Mouse (Mus musculus) hindbrain, embryonic 15.5 days (tissue): ENCODE results near the gene Tubg2. TPM values are rescaled to one million over a fixed set of nuclear protein-coding genes. Genes with fewer than 3 reads are reported as not detected.
"Not testable (repeated sequence)": the region's sequence is repeated elsewhere in the genome, so short reads cannot be mapped to it uniquely, and the experiment has no call there.

Experiments
- ATAC-seq: fragments of 200-750 bp; cut with Nextera tagmentation; 2 replicates; pipeline ENCODE4 v1.8.0; 2017; ENCODE audit warnings: low read depth, moderate number of reproducible peaks, moderate TSS enrichment; ENCODE audit not compliant: low FRiP score
- H3K27ac ChIP-seq: fragments of 300-500 bp; sonication (generic); replicated peaks from 2 replicates; pipeline ENCODE4 v1.5.1; 2015; ENCODE audit warnings: mild to moderate bottlenecking, inconsistent platforms
- H3K27me3 ChIP-seq: fragments of 300-500 bp; sonication (generic); 2 replicates; pipeline ENCODE4 v1.6.1; 2015; ENCODE audit warnings: control low read depth, inconsistent platforms
- H3K36me3 ChIP-seq: fragments of 300-500 bp; sonication (generic); 2 replicates; pipeline ENCODE4 v1.6.1; 2015; ENCODE audit warnings: control low read depth, inconsistent platforms
- H3K4me1 ChIP-seq: fragments of 300-500 bp; sonication (generic); replicated peaks from 2 replicates; pipeline ENCODE4 v1.6.1; 2015; ENCODE audit warnings: control low read depth, inconsistent platforms
- H3K4me2 ChIP-seq: fragments of 300-500 bp; sonication (generic); 2 replicates; pipeline ENCODE4 v1.6.1; 2015; ENCODE audit warnings: moderate library complexity, mild to moderate bottlenecking, inconsistent platforms
- H3K4me3 ChIP-seq: fragments of 300-500 bp; sonication (generic); 2 replicates; pipeline ENCODE4 v1.5.1; 2015; ENCODE audit warnings: mild to moderate bottlenecking, inconsistent platforms
- H3K9ac ChIP-seq: fragments of 300-500 bp; sonication (generic); 2 replicates; pipeline ENCODE4 v1.6.1; 2015; ENCODE audit warnings: inconsistent platforms
- H3K9me3 ChIP-seq: fragments of 300-500 bp; sonication (generic); 2 replicates; pipeline ENCODE4 v1.6.1; 2016; ENCODE audit warnings: control low read depth, inconsistent platforms
- WGBS: fragments of 180-500 bp; shearing (Covaris S2); methylation state at CpG from one replicate; pipeline ENCODE4 v1.1.7; 2015; 5-methylcytosine and 5-hydroxymethylcytosine counted together
- polyA plus RNA-seq: library from polyadenylated mRNA; unstranded; fragments of >200 nt; fragmentation: Nextera tagmentation; extraction: Ambion mirVana; gene quantifications from 2 replicates; pipeline ENCODE4 v1.2.1, GENCODE M21; 2015

Tubg2 gene
- polyA plus RNA-seq, 1 experiment from 2014 or later = 53.1 TPM

DNA sequence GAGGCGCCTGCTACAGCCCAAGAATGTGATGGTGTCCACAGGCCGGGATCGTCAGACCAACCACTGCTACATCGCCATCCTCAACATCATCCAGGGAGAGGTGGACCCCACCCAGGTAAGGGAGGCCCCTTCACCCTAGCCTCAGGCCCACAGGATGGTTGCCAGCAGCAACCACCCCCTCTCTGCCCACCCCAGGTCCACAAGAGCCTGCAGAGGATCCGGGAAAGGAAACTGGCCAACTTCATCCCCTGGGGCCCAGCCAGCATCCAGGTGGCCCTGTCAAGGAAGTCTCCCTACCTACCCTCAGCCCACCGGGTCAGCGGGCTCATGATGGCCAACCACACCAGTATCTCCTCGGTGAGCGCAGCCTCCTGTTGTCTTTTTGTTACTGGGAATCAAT is 30.7 kb upstream of the Tubg2 start:
- not testable (repeated sequence) for ATAC-seq, H3K4me3 ChIP-seq, H3K9me3 ChIP-seq, H3K27me3 ChIP-seq, H3K27ac ChIP-seq, H3K9ac ChIP-seq, H3K4me2 ChIP-seq
- Histone ChIP-seq H3K36me3 (peaks cover 18% of the 10 kb centered on the region), H3K4me1 (peaks cover 13% of the 10 kb centered on the region)
- 96% methylated on average over 8 of the region's 9 CpGs for WGBS

DNA sequence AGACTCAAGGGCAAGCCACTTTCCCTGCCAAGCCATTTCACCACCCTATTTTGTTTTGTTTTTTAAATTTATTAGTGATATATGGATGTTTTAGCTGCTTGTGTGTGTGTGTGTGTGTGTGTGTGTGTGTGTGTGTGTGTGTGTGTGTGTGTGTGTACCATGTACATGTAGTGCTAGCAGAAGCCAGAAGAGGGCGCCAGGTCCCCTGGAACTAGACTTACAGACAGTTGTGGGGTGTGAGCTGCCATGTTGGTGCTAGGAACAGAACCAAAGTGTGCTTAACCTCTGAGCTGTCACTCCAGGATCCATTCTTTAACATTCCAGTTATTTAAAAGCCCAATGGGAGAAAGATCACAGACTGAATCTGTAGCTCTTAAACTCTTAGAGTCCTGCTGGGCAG is 28.6 kb upstream of the Tubg2 start:
- Histone ChIP-seq H3K4me1 (no peaks in the 10 kb centered on the region), H3K27me3 (no peaks in the 10 kb centered on the region), H3K4me2 (no peak overlapping the region), H3K36me3 (peaks cover 18% of the 10 kb centered on the region), H3K9me3 (no peaks in the 10 kb centered on the region), H3K27ac (no peak overlapping the region), H3K9ac (no peak overlapping the region), H3K4me3 (no peak overlapping the region)
- ATAC-seq = no peak
- WGBS = 72% methylated on average over 1 of the region's 1 CpGs

DNA sequence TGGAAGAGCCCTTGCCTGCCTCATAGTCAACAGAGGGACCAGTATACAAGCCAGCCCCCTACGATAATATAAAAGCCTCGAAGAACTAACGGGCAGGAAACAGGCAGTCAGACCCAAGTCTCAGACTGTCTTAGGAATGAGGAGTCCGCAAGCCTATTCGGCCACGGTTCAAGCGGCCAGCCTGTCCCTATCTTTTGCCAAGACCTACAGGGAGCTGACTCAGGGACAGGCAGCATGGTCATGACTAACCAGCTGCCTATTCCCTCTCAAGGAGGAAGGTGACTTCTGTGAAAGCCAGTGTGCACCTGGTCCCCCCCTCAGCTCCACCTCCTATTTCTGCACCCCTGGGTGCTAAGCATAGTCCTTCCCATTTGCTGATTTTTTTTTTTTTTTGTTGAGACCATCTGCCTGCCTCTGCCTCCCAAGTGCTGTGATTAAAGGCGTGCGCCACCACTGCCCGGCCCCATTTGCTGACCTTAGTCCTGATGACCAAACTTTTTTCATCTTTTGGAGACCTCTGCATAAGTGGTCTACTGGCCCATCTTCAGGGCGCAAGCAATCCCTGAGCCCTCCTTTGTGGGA is 26.6 kb upstream of the Tubg2 start:
- Histone ChIP-seq H3K9me3 (no peaks in the 10 kb centered on the region), H3K4me2 (no peak overlapping the region), H3K36me3 (peaks cover 14% of the 10 kb centered on the region), H3K27me3 (no peaks in the 10 kb centered on the region), H3K4me3 (no peak overlapping the region), H3K4me1 (no peaks in the 10 kb centered on the region), H3K9ac (no peak overlapping the region), H3K27ac (no peak overlapping the region)
- ATAC-seq = no peak
- 87% methylated on average over 11 of the region's 11 CpGs for WGBS

DNA sequence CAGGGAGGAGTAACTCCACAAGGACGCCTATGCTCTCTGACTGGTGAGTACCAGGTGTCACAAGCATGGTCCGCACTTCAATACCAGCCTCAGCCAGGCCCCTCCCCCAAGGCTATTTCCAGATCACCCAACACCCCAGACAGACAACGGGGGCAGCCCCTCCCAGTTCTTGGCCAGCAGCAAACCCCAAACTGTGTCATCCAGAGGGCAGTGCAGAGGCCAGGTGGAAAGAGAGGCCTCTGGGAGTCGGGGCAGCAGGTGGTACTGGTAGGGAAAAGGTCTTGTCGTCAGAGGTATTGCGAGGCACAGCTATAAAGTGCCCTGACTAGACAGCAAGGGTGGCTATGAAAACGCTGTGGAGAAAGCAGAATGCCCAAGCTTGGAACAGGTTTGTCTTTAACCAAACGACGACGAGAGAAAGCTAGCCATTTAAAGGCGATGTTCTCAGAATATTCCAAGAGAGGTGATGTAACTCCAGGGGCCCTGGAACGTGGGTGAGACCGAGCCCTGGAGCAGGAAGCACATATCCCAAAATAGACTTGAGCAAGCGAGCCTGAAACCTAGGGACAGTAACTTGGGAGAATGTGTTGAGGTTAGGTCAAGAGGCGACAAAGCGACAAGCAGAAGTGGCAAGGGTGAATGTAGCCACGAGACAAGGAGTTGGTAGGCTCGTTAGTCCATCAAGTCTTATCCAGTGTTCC is 25.5 kb upstream of the Tubg2 start:
- no peaks in the 10 kb centered on the region for H3K4me1 ChIP-seq
- no peaks in the 10 kb centered on the region for H3K27me3 ChIP-seq
- H3K9ac ChIP-seq = no peak overlapping the region
- H3K27ac ChIP-seq = no peak overlapping the region
- no peak overlapping the region for H3K4me3 ChIP-seq
- 56% methylated on average over 18 of the region's 18 CpGs for WGBS
- no peak overlapping the region for H3K4me2 ChIP-seq
- peaks cover 14% of the 10 kb centered on the region for H3K36me3 ChIP-seq
- no peak for ATAC-seq
- H3K9me3 ChIP-seq = no peaks in the 10 kb centered on the region

DNA sequence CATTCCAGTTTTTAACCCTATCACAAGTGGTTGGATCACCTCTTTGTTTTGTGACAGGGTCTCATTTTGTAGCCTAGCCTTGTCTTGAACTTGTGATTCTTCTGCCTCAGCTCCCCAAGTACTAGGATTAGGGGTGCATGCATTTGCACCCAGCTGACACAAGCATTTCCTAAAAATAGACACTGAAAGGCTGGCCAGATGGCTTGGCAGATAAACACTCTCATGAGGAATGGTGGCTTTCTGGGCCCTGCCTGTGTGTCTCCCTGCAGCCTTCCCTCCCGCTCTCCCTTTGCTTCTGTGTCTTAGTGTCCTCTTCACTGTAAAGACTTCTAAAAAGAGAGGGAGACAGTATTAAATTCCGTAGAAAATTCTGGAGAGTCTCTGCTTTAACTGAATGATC is 24.5 kb upstream of the Tubg2 start:
- H3K9me3 ChIP-seq = no peaks in the 10 kb centered on the region
- 86% methylated on average over 2 of the region's 2 CpGs for WGBS
- H3K9ac ChIP-seq = no peak overlapping the region
- no peaks in the 10 kb centered on the region for H3K27me3 ChIP-seq
- H3K36me3 ChIP-seq = peaks cover 7% of the 10 kb centered on the region
- no peak for ATAC-seq
- H3K27ac ChIP-seq = no peak overlapping the region
- H3K4me2 ChIP-seq = no peak overlapping the region
- no peak overlapping the region for H3K4me3 ChIP-seq
- H3K4me1 ChIP-seq = no peaks in the 10 kb centered on the region

DNA sequence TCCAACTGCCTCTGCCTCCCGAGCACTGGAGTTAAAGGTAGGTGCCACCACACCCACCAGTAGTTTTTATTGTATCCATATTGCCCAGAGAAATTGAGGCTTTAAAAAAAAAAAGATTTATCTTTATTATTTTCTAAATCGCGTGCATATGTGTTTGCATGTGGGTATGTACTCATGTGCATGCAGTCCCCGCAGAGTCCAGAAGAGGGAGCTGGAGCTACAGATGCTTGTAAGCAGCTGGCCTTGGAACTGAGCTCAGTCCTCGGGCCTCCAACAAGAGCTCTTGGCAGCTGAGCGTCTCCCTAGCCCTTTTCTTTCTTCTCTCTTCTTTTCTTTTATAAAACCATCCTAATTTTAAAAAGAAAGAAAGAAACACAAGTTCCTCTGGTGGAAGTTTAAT is 24.0 kb upstream of the Tubg2 start:
- H3K9ac ChIP-seq = no peak overlapping the region
- no peaks in the 10 kb centered on the region for H3K27me3 ChIP-seq
- WGBS = 91% methylated on average over 6 of the region's 6 CpGs
- H3K36me3 ChIP-seq = peaks cover 2% of the 10 kb centered on the region
- H3K4me3 ChIP-seq = no peak overlapping the region
- no peaks in the 10 kb centered on the region for H3K9me3 ChIP-seq
- no peak for ATAC-seq
- no peak overlapping the region for H3K4me2 ChIP-seq
- H3K4me1 ChIP-seq = no peaks in the 10 kb centered on the region
- H3K27ac ChIP-seq = no peak overlapping the region

DNA sequence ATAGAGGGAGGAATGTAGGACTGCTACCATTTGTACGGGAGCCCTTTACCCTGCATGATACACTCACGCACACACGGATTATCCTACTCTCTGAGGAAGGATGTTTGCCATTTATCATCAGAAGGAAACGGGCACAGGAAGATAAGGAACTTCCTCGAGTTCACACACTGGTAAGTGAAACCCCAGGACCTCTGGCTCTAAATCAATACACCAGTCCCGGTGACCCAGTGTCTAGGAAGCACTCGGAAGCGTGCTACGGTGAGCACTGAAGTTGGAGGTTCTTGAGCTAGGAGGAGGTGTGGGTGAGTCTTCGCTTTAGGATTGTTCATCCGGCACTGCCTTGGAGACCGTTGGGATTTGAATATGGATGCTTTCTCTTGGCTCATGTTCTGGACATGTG is 22.7 kb upstream of the Tubg2 start:
- ATAC-seq = no peak
- Histone ChIP-seq H3K4me1 (no peaks in the 10 kb centered on the region), H3K4me3 (no peak overlapping the region), H3K27ac (no peak overlapping the region), H3K27me3 (no peaks in the 10 kb centered on the region), H3K4me2 (no peak overlapping the region), H3K9ac (no peak overlapping the region), H3K36me3 (no peaks in the 10 kb centered on the region), H3K9me3 (no peaks in the 10 kb centered on the region)
- WGBS = 83% methylated on average over 12 of the region's 12 CpGs

DNA sequence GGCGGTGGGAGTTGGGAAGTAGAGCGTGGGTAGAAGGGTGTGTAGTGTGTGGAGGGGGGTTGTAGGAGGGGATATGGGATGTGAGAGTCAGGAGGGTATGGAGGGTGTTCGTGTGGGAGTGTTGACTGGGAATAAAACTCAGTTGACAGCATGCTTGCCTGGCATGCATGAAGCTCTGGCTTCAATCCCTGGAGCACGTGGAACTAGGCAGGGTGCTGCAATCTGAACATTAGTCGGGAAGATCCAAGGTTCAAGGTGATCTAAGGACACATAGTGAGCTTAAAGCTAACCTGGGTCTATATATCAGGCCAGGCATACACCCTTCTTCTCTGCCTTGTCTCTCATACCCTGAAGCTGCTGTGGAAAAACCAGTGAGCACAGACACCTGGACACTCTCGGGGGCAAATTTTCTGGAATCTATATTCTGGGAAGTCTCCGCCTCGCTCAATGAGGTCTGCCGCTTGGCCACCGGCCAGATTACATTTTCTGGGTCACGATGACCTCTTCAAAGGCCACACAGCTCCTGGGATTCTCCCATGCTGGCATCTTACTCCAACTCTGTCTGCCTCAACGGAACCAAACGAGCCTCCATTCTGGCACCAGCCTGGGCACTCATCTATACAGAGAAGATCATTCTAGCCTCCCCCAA is 21.4 kb upstream of the Tubg2 start:
- Histone ChIP-seq H3K4me2 (no peak overlapping the region), H3K9me3 (no peaks in the 10 kb centered on the region), H3K27ac (no peak overlapping the region), H3K9ac (no peak overlapping the region), H3K36me3 (no peaks in the 10 kb centered on the region), H3K4me3 (no peak overlapping the region), H3K4me1 (peaks cover 6% of the 10 kb centered on the region; the same call in 1 of the 2 replicates), H3K27me3 (no peaks in the 10 kb centered on the region)
- ATAC-seq = no peak
- WGBS = 81% methylated on average over 13 of the region's 13 CpGs

DNA sequence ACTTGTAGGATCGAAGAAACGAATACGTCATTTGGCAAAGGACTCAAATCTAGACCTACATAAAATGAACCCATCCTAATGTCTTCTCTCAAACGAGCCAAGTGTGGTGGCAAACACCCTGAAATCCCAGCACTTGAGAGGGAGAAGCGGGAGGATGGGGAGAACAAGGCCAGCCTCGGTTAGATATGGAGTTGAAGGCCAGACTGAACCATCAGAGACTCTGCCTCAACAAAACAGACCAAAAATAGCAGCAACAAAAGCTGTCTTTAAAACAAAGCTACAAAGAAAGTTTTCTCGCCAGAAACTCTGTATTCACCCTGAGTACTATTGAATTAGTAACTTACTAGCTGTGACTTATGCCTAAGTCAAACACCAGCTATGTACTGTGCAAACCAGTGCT is 18.7 kb upstream of the Tubg2 start:
- no peaks in the 10 kb centered on the region for H3K27me3 ChIP-seq
- 78% methylated on average over 7 of the region's 7 CpGs for WGBS
- H3K36me3 ChIP-seq = no peaks in the 10 kb centered on the region
- no peak for ATAC-seq
- H3K27ac ChIP-seq = no peak overlapping the region
- no peak overlapping the region for H3K4me3 ChIP-seq
- H3K4me2 ChIP-seq = no peak overlapping the region
- no peak overlapping the region for H3K9ac ChIP-seq
- peaks cover 6% of the 10 kb centered on the region; the same call in 1 of the 2 replicates for H3K4me1 ChIP-seq
- H3K9me3 ChIP-seq = no peaks in the 10 kb centered on the region

DNA sequence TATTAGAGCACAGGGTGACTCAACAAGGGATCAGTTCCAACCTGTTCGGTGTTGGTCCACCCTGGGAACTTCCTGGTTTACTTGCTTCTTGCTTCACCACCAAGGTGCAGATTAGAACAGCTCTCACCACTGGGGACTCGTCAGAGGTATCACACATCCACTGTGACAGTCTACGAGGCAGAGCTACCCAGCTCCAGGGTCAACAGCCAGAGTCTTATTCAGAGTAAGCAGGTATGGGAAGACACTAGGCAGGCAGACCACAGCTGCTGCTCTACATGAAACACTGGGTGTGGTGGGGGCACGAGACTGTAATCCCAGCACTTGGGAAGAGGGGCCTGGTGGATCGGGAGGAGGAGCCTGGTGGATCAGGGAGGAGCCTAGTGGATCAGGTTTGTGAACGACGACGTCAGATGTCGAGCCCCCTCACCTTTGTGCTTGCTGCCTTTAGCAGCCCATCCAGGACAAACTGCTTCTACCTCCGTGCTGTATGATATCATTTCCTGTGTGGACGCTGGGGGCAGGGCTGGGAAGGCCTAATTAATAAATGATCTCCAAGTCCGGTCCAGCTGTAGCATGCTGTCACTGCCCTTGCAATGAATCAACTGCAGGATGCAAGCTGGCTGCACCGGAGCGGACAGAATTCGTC is 17.0 kb upstream of the Tubg2 start:
- Histone ChIP-seq H3K27me3 (no peaks in the 10 kb centered on the region), H3K4me2 (peak overlapping the region; percentile 40), H3K9me3 (no peaks in the 10 kb centered on the region), H3K9ac (no peak overlapping the region), H3K27ac (peak overlapping the region; percentile 62), H3K4me1 (peaks cover 10% of the 10 kb centered on the region), H3K36me3 (no peaks in the 10 kb centered on the region), H3K4me3 (no peak overlapping the region)
- 20% methylated on average over 15 of the region's 15 CpGs for WGBS
- ATAC-seq = peak; percentile 82

DNA sequence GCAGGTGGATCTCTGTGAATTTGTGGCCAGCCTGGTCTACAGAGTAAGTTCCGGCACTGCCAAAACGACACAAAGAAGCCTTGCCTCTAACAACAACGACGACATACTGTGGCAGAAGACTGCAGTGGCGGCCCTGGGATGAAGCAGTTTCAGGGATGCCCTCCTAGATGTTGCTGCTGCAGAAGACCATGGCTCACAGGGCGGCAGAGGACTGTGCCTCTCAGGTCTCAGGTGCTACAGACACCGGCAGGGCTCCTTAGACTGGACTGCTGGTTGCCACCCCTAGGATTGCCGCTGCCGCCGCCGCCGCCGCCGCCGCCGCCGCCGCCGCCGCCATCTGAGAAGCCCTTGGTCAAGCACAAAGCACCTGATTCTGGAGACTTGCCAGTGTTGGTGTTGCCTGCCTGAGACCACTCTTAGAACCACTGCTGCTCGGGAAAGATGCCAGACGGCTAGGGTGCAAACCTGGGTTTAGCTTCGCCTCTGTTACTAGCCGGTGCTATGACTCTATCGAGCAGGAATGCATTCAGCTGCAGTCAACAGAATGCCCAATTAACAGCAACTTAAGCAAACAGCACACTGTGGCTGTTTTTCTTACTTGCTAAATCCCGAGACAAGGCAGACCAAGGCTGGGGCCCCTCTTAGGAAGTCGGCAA is 15.4 kb upstream of the Tubg2 start:
- WGBS = 42% methylated on average over 26 of the region's 27 CpGs
- no peak for ATAC-seq
- H3K36me3 ChIP-seq = no peaks in the 10 kb centered on the region
- H3K9me3 ChIP-seq = no peaks in the 10 kb centered on the region
- peaks cover 15% of the 10 kb centered on the region for H3K4me1 ChIP-seq
- peak overlapping the region; percentile 46 for H3K9ac ChIP-seq
- peak overlapping the region; percentile 57 for H3K4me2 ChIP-seq
- peak overlapping the region; percentile 64 for H3K27ac ChIP-seq
- peak overlapping the region; percentile 27 for H3K4me3 ChIP-seq
- H3K27me3 ChIP-seq = no peaks in the 10 kb centered on the region

DNA sequence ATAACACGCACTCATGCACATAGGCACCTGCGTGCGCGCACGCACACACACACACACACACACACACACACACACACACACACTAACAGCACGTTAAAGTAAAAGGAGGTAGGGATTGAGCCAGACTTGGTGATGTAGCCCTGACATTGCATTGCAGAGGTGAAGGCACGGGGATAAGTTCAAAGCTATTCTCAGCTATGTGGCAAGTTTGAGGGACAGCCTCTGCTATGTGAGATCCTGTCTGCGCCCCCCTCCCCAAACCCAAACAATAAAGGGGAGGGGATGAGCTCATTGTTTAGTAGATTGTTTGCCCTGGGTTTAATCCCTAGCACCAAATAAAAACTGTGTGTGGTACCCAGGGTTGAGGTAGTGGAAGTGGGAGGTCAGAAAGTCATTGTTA is 14.6 kb upstream of the Tubg2 start:
- no peak for ATAC-seq
- H3K27ac ChIP-seq = no peak overlapping the region
- H3K27me3 ChIP-seq = no peaks in the 10 kb centered on the region
- H3K9ac ChIP-seq = no peak overlapping the region
- H3K36me3 ChIP-seq = no peaks in the 10 kb centered on the region
- no peak overlapping the region for H3K4me3 ChIP-seq
- peaks cover 16% of the 10 kb centered on the region for H3K4me1 ChIP-seq
- H3K9me3 ChIP-seq = no peaks in the 10 kb centered on the region
- no peak overlapping the region for H3K4me2 ChIP-seq
- 88% methylated on average over 8 of the region's 8 CpGs for WGBS
